Mouse (Mus musculus) spleen, postnatal 4 days (tissue): ENCODE results near the gene Tnmd.

ENCODE experiments used
- DNase-seq, 2 experiments: peaks; one replicate each; pipeline ENCODE4 v3.0.0; 2022; ENCODE audit warnings: low spot score in 2 of 2

The Tnmd gene

DNA sequence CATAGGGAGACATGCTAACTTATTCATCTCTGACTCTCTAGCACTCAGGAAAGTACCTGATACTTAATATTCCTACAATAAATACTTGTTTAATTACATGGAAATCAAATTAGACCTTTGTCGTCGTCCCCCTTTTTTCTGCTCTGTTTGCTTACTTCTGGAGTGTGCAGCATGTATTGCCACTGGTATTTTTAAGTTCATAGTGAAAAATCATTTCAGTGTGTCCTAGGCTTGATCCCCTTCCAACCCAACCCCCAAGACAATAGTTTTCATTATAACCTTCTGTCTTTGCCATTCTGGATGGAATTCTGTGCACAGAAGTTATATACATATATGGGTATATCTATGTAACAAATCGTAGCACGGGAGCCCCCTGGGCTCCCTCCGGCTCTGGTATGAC, at the start of gene Tnmd:
Gene Tnmd (plus strand): TSS at position 301 of the 400 bp plus-strand sequence.
- DNase-seq: no peak

DNA sequence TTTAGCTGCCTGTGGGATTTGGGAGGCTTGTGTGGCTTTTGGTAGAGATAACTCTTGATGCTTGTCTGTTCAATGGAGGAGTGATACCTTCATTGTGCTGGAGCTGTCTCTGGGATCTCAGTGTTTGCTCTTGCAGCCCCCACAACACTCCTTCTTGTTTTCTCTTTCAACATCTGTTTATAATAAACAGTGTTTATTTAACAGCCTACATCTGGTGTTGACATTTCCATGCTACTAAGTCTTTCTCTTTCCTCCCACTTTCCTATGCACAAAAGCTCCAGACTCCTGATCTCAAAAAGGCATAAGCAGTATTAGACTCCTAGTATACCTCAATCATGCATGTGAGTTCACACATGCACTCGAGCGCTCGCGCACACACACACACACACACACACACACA, 2.9 kb downstream of the Tnmd start:
- DNase-seq: no peak

DNA sequence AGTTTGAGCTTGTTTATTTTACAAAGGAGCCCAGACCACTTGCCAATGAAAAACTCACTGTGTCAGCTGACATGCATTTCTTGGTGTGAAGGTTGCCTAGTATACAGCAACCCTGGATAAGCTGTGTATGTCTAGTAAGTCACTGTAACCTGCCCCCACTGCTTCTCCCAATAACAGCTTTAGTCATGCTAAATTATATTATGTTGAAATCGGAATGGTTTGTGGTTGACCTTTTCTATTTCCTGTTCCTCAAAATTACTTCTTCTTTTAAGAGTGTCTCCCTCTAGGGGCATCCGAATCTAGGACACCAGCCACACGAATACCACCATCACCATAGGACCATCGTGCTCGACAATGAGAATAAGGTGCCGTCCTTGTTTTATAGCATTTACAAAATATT, 19.0 kb downstream of the Tnmd start:
- no peak for DNase-seq

GRCm38 (mm10) chrX:133887308-133887707, 36.5 kb downstream of the Tnmd start:
- no peak for DNase-seq

DNA sequence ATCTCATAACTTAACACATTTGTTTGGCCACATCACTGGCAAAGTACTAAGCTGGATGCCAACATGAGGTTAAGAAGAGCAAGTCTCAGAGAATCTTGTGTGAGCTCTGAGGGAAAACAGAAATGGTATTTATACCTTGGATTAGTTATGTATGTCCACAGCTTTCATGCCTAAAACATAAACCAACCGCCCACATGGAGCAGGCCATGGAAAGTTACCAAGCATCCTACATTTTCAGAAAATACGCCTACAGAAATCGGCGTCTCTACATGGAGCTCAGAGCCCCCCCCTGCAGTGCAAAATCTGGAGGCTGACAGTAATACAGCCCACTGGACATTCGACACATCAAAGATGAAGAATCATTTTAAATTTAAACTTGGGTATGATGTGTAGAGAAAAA, 37.3 kb downstream of the Tnmd start:
- no peak for DNase-seq

- peak; percentile 46 to 73 for DNase-seq
Observed at GRCm38 (mm10) chrX:133898014-133898542, 47.3 kb downstream of the Tnmd start, which contains the start of gene Tspan6. Gene Tspan6, minus strand, starts transcription at chrX:133898429.

DNA sequence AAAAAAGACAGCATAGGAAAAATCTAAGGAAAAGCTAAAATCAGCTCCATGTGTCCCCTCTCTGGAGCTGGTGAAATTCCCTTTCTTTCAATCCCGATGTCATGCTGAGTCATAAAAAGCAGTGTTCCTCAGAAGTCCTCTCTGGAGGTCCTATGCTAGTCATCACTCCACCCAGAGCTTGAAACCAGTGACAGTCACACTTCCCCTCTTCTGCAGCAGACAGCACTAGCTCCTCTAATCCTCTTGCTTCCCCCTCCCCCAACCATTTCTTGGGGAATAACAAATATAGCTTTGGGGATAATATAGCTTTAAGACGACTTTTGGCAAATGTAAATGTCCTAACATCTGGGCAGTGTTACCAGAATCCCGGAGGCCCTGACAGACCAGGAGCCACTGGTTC, 57.5 kb downstream of the Tnmd start, which contains the start of gene Srpx2:
Gene Srpx2 (plus strand): TSS at position 166 of the 400 bp plus-strand sequence.
- no peak for DNase-seq

DNA sequence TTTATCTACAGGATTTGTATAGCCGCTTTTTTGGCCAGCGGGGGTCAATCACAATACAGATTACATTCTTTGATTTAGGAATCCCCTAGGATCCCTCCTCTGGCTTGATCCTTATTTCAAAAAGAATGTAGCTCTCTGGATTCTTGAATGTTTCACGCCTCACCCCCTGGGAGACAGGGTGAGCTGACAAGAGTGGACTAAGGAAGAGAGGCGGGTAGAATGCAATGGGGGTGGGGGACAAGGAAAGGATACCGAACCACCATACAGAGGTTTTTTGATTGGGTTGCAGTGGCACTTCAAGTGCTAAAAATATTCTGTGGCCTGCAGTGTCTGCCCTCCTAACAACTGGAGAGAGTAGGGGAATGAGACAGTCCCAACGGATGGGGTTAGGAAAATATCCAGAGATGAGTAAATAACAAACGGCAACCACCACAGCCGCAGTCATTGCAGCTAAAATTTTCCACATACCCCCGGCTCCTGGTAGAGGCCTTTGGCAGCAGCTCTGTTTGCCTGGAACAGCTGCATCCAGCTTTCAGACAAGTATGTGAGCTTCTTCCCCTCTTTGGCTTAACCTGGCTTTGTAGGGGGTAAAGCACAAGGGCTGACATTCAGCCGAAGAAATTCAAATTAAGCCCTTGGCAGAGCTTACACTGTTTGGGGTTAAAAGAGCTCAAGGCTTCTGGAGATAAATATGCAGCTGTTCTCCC, 60.8 kb downstream of the Tnmd start:
- DNase-seq: no peak

DNA sequence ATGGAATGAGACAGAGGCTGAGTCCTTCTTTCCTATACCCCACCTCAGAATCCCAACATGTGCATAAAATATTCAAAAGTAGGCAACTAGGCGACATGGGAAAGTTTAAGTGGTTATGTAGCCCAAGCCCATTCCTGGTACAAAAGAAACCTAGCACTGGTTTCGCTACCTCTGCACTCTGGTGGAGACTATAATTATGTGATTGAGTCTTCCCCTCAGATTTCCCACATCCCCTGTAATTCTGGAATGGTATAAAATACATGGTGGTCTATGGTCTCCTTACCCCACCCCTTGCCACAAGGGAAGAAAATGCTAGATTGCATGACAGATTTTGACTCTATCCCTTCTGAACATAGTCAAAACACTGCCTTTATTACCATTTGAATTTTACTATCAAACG, 62.2 kb downstream of the Tnmd start:
- DNase-seq: no peak

DNA sequence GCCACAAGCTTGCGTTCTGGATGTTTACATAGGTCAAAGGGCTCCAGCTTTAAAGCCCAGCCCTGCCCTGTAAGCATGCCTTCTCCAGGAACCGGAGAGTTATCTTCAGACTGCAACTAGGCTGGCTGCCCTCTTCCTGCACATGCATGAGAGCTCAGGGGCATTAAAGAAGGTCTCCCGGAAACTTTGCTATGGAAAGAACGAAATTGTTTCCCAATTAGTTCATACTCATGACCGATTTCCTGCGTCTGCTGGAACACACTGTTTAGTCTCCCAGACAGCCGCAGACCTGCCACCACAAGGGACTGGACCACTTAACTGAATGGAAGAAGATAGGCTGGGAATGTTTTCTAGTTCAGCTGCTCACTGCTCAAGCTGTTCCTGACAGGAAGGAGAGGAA, 63.4 kb downstream of the Tnmd start:
- DNase-seq: no peak
